Mouse (Mus musculus) liver, embryonic 15.5 days (tissue): ENCODE results near the gene Fabp3. TPM values are rescaled to one million over a fixed set of nuclear protein-coding genes. Genes with fewer than 3 reads are reported as not detected.

Source experiments
- ATAC-seq: fragments of 200-750 bp; cut with Nextera tagmentation; 2 replicates; pipeline ENCODE4 v1.8.0; 2017; ENCODE audit warnings: moderate number of reproducible peaks, mild to moderate bottlenecking, moderate library complexity; ENCODE audit not compliant: insufficient read depth
- H3K27ac ChIP-seq: fragments of 300-500 bp; sonication (generic); replicated peaks from 2 replicates; pipeline ENCODE4 v1.5.1; 2015; ENCODE audit warnings: mild to moderate bottlenecking, inconsistent platforms
- H3K27me3 ChIP-seq: fragments of 300-500 bp; sonication (generic); 2 replicates; pipeline ENCODE4 v1.6.1; 2015; ENCODE audit warnings: mild to moderate bottlenecking, inconsistent platforms
- H3K36me3 ChIP-seq: fragments of 300-500 bp; sonication (generic); replicated peaks from 2 replicates; pipeline ENCODE4 v1.6.1; 2015; ENCODE audit warnings: moderate library complexity, mild to moderate bottlenecking, inconsistent platforms
- H3K4me1 ChIP-seq: fragments of 300-500 bp; sonication (generic); replicated peaks from 2 replicates; pipeline ENCODE4 v1.6.1; 2015; ENCODE audit warnings: inconsistent platforms
- H3K4me2 ChIP-seq: fragments of 300-500 bp; sonication (generic); 2 replicates; pipeline ENCODE4 v1.6.1; 2015; ENCODE audit warnings: moderate library complexity, mild to moderate bottlenecking, inconsistent platforms
- H3K4me3 ChIP-seq: fragments of 300-500 bp; sonication (generic); replicated peaks from 2 replicates; pipeline ENCODE4 v1.5.1; 2015; ENCODE audit warnings: mild to moderate bottlenecking, inconsistent platforms
- H3K9ac ChIP-seq: fragments of 300-500 bp; sonication (generic); 2 replicates; pipeline ENCODE4 v1.6.1; 2015; ENCODE audit warnings: moderate library complexity, mild to moderate bottlenecking, inconsistent platforms
- H3K9me3 ChIP-seq: fragments of 300-500 bp; sonication (generic); replicated peaks from 2 replicates; pipeline ENCODE4 v1.6.1; 2016; ENCODE audit warnings: inconsistent platforms
- WGBS: fragments of 180-500 bp; shearing (Covaris S2); methylation state at CpG from one replicate; pipeline ENCODE4 v1.1.7; 2015; ENCODE audit warnings: mixed read lengths; ENCODE audit not compliant: insufficient replicate concordance; 5-methylcytosine and 5-hydroxymethylcytosine counted together
- polyA plus RNA-seq: library from polyadenylated mRNA; unstranded; fragments of >200 nt; fragmentation: Nextera tagmentation; extraction: Ambion mirVana; gene quantifications from 2 replicates; pipeline ENCODE4 v1.2.1, GENCODE M21; 2015

Fabp3 gene
- polyA plus RNA-seq, 1 experiment from 2014 or later: 4.5 TPM

DNA sequence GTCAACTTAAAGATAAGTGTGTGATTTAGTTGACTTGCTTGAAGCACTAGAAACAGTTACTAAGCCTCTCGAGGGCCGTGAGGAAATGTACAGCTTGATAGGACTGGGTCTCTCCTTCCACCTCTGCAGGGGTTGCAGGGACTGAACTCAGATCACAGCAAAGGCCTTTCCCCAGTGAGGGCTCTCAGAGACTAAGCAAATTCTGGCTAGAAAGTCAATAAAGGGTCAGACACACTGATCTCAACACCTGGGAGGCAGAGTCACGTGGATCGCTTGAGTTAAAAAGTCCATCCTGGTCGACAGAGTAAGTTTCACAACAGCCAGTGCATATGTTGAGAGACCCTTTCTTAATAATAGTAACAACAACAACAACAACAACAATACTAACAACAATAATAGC lies 27.5 kb downstream of the Fabp3 start:
- H3K27ac ChIP-seq: no peak overlapping the region
- no peak overlapping the region for H3K4me2 ChIP-seq
- peaks cover 56% of the 10 kb centered on the region for H3K36me3 ChIP-seq
- ATAC-seq: no peak
- no peaks in the 10 kb centered on the region for H3K27me3 ChIP-seq
- no peaks in the 10 kb centered on the region for H3K9me3 ChIP-seq
- no peak overlapping the region for H3K4me3 ChIP-seq
- H3K9ac ChIP-seq: no peak overlapping the region
- H3K4me1 ChIP-seq: peaks cover 6% of the 10 kb centered on the region; the same call in 1 of the 2 replicates
- WGBS: 73% methylated on average over 5 of the region's 5 CpGs

DNA sequence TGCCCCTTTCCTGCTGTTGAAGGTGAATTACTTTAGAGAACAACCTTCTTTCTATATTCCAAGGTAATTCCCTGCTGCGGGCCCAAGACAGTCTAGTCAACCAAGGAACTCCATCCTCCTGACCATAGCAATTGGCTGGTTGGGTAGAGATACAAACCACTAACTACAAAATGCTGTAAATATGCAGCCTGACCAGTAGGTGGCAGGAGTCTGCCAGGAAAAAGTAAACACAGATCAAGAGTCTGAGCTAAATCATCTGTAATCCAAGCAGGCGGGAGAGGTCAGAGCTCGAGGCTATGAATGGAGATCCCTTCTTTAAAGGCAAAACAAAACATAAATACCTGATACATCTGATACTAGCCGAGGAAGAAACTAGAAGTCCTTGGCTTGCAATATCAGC lies 33.3 kb downstream of the Fabp3 start:
- peaks cover 1% of the 10 kb centered on the region; the same call in 1 of the 2 replicates for H3K4me1 ChIP-seq
- no peaks in the 10 kb centered on the region for H3K27me3 ChIP-seq
- ATAC-seq: no peak
- peaks cover 34% of the 10 kb centered on the region for H3K36me3 ChIP-seq
- 19% methylated on average over 4 of the region's 4 CpGs for WGBS
- H3K9me3 ChIP-seq: no peaks in the 10 kb centered on the region
- H3K4me2 ChIP-seq: no peak overlapping the region
- H3K27ac ChIP-seq: no peak overlapping the region
- H3K9ac ChIP-seq: no peak overlapping the region
- no peak overlapping the region for H3K4me3 ChIP-seq

DNA sequence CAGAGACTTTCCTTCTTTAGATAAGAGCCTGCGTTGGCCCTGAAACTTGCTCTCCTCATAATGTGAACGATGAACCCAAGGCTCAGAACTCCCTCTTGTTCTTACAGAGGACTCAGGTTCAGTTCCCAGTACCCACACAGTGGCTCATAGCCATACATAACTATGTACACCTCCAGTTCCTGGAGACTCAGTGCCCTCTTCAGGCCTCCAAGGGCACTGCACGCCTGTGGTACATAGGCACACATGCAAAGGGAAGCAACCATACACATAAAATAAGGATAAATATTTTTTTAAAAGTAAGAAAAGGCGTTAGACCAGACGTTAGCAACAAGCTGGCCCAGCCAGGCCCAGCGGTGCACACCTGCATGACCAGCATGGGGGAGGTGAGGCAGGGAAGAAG lies 41.3 kb downstream of the Fabp3 start:
- 78% methylated on average over 6 of the region's 6 CpGs for WGBS
- no peak for ATAC-seq
- Histone ChIP-seq H3K27ac (no peak overlapping the region), H3K9me3 (no peaks in the 10 kb centered on the region), H3K4me3 (no peak overlapping the region), H3K27me3 (no peaks in the 10 kb centered on the region), H3K4me1 (peaks cover 11% of the 10 kb centered on the region; the same call in 1 of the 2 replicates), H3K36me3 (peaks cover 79% of the 10 kb centered on the region), H3K9ac (no peak overlapping the region), H3K4me2 (no peak overlapping the region)

DNA sequence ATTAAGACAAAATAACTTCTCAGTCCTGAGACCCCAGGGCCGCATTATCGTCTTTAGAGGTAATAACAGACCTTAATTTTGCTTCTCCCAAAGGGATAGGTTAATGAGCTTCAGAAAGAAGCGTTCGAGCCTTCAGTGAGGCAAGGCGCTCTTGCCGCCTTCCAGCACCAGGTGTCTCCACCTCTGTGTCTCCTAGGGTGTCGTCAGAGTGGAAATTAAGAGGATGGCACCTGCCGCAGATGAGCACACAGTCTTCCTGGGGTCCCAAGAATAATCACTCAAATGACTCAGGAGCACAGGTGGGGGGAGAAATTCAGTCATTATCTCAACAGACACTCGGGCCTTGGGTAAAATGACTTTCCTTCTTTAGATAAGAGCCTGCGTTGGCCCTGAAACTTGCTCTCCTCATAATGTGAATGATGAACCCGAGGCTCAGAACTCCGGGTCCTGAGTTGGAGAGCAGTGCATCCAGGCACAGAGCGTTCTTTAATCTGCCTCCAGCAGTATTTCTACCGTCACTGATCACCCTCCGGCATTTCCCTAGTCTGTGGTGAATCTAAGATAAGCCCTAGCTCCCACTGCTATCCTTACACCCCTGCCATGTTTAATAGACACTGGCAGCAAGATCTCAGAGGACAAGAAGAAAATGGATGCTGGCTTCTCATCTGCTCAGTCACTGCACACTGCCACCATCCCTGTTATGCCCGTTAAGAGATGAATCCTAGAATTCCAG lies 42.5 kb downstream of the Fabp3 start:
- peak; percentile 49 for ATAC-seq
- no peaks in the 10 kb centered on the region for H3K9me3 ChIP-seq
- H3K27me3 ChIP-seq: no peaks in the 10 kb centered on the region
- H3K27ac ChIP-seq: peak overlapping the region; percentile 15
- WGBS: 65% methylated on average over 16 of the region's 16 CpGs
- H3K4me2 ChIP-seq: peak overlapping the region; percentile 7; the same call in 1 of the 2 replicates
- peaks cover 11% of the 10 kb centered on the region; the same call in 1 of the 2 replicates for H3K4me1 ChIP-seq
- no peak overlapping the region for H3K4me3 ChIP-seq
- H3K9ac ChIP-seq: no peak overlapping the region
- H3K36me3 ChIP-seq: peaks cover 79% of the 10 kb centered on the region

DNA sequence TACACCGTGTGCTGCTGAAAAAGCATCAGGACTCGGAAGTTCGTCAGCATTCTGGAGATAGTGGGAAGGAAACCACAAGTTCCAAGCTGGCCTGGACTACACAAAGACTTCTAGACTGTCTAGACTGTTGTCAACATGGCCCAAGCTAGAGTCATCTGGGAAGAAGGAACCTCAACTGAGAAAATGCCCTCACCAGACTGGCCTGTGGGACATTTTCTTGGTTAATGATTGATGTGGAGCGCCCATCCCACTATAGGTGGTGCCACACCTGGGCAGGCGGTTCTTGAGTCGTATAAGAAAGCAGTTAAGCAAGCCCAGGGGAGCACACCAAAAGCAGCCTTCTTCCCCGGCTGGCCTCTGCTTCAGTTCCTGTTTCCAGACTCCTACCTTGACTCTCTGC lies 44.2 kb downstream of the Fabp3 start:
- Histone ChIP-seq H3K4me2 (no peak overlapping the region), H3K27ac (no peak overlapping the region), H3K36me3 (peaks cover 71% of the 10 kb centered on the region), H3K9me3 (no peaks in the 10 kb centered on the region), H3K9ac (no peak overlapping the region), H3K4me1 (peaks cover 17% of the 10 kb centered on the region), H3K27me3 (no peaks in the 10 kb centered on the region), H3K4me3 (no peak overlapping the region)
- 77% methylated on average over 7 of the region's 7 CpGs for WGBS
- ATAC-seq: no peak

DNA sequence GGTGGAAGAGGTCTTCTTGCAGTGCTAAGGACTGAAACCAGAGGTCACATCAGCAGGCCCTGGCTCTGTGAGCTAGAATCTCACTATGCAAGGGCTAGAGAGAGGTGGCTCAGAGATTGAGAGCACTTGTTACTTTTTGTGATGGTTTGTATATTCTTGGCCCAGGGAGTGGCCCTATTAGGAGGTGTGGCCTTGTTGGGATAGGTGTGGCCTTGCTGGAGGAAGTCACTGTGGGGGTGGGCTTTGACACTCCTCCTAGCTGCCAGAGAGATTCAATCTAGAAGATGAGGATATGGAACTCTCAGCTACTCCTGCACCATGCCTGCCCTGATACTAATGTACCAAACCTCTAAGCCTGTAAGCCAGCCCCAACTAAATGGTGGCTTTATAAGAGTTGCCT lies 49.6 kb downstream of the Fabp3 start:
- H3K4me3 ChIP-seq: peak overlapping the region; percentile 88
- H3K4me2 ChIP-seq: peak overlapping the region; percentile 90
- H3K27ac ChIP-seq: peak overlapping the region; percentile 95
- H3K9ac ChIP-seq: no peak overlapping the region
- no peak for ATAC-seq
- peaks cover 23% of the 10 kb centered on the region for H3K36me3 ChIP-seq
- H3K27me3 ChIP-seq: no peaks in the 10 kb centered on the region
- H3K9me3 ChIP-seq: no peaks in the 10 kb centered on the region
- H3K4me1 ChIP-seq: peaks cover 39% of the 10 kb centered on the region

DNA sequence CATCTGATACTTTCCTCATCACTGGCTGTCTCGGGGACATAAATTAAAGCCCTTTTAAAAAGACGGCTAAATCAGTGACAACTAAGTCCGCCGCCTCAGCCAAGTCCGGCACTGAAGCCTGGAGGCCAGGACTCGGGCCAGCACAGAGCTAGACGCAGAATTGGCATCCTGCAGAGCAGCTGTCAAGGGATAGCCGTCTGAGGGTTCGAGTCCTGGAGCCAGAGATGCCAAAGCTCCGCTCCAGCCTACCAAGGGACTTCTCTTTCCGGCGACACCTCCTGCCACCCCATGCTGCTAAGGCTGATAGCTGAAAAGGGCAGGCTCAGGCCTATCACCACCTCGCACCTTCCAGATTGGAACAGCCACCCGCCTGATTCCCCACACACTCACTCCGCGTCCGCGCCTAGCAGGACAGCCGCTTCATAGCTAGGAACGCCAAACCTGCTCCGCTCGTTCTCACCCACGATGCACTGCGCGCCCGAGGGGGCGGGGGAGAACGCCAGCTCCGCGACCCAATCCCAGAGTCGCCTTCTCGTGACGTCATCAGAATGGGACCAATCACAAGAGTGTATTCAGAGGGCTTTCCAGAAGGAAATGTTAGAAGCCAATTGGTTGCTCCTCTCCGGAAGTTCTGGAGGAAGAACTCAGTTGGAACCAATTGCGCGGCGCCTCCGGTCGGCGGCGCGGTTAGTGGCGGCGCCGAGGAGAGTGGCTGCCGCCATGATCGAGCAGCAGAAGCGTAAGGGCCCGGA lies 51.3 kb downstream of the Fabp3 start, which contains the start of the genes Zcchc17 and Snrnp40:
Zcchc17 (minus strand) TSS at position 458 of the 752 bp plus-strand sequence.
Snrnp40 (plus strand) TSS at position 647 of the 752 bp plus-strand sequence.
- H3K27me3 ChIP-seq: no peaks in the 10 kb centered on the region
- peak within 1 kb of the TSS; percentile 95 for H3K27ac ChIP-seq
- under 1% methylated on average over 49 of the region's 49 CpGs for WGBS
- H3K36me3 ChIP-seq: peaks cover 26% of the 10 kb centered on the region
- peak within 1 kb of the TSS; percentile 88 for H3K4me3 ChIP-seq
- H3K4me1 ChIP-seq: peaks cover 39% of the 10 kb centered on the region
- no peaks in the 10 kb centered on the region for H3K9me3 ChIP-seq
- peak within 1 kb of the TSS; percentile 90 for H3K4me2 ChIP-seq
- peak within 1 kb of the TSS; percentile 89 for H3K9ac ChIP-seq
- peak; percentile 97 for ATAC-seq

DNA sequence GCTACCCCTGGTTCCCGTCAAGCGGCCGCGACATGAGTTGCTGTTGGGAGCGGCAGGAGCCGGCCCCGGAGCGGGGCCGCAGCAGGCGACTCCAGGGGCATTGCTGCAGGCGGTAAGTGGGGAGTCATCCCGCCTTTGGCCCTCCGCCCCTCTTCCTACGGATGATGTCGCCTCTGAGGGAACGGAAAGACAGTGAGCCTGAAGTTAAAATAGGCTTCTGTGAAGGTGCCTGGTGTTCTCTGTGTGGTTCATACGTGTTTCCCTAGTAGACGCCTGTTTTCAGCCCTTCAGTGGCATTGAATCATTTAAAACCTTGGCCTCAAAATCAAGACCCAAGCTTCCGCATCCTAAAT lies 51.8 kb downstream of the Fabp3 start:
- WGBS: under 1% methylated on average over 19 of the region's 19 CpGs
- no peak for ATAC-seq
- H3K36me3 ChIP-seq: peaks cover 32% of the 10 kb centered on the region
- H3K4me3 ChIP-seq: peak overlapping the region; percentile 88
- H3K27ac ChIP-seq: peak overlapping the region; percentile 83
- peak overlapping the region; percentile 78 for H3K4me2 ChIP-seq
- H3K27me3 ChIP-seq: no peaks in the 10 kb centered on the region
- peaks cover 39% of the 10 kb centered on the region for H3K4me1 ChIP-seq
- no peaks in the 10 kb centered on the region for H3K9me3 ChIP-seq
- H3K9ac ChIP-seq: peak overlapping the region; percentile 89

Other genes with a start within 250 kb of the Fabp3 start
- 41.2 and 46.9 TPM in 2 replicates for gene Pef1, start 206.0 kb upstream of the Fabp3 start, polyA plus RNA-seq
- gene Hcrtr1, start 169.2 kb upstream of the Fabp3 start, polyA plus RNA-seq: not detected in 2 replicates
- gene Tinagl1, start 133.5 kb upstream of the Fabp3 start, polyA plus RNA-seq: 41.1 and 47.6 TPM in 2 replicates
- not detected in 2 replicates for gene Gm853, start 86.2 kb upstream of the Fabp3 start, polyA plus RNA-seq
- 1.1 and 1.3 TPM in 2 replicates for gene Serinc2, start 29.4 kb upstream of the Fabp3 start, polyA plus RNA-seq
- not detected in 2 replicates for gene Gm10570, start 79 bp downstream of the Fabp3 start, polyA plus RNA-seq
- 27.4 and 31.9 TPM in 2 replicates for gene Zcchc17, start 51.3 kb downstream of the Fabp3 start, polyA plus RNA-seq
- gene Snrnp40, start 51.5 kb downstream of the Fabp3 start, polyA plus RNA-seq: 69.1 and 70.6 TPM in 2 replicates